Mouse (Mus musculus) ES-Bruce4 (cell line): Measurements from ENCODE around the gene A730061H03Rik. TPM values are rescaled to one million over a fixed set of nuclear protein-coding genes. Genes with fewer than 3 reads are reported as not detected.
A peak's percentile ranks its signal among the peaks of the same experiment; 100 is the strongest.

Experiments
- H3K27ac ChIP-seq: 2 replicates; pipeline ENCODE4 v1.5.1; 2012; ENCODE audit warnings: low read length, inconsistent platforms; ENCODE audit not compliant: insufficient read depth
- H3K27me3 ChIP-seq: 2 replicates; pipeline ENCODE4 v1.6.1; 2012; ENCODE audit warnings: mild to moderate bottlenecking, low read length, inconsistent platforms; ENCODE audit not compliant: control insufficient read depth, poor library complexity, insufficient read depth, severe bottlenecking
- H3K36me3 ChIP-seq: 2 replicates; pipeline ENCODE4 v1.6.1; 2012; ENCODE audit warnings: inconsistent platforms, mild to moderate bottlenecking, low read length, moderate library complexity; ENCODE audit not compliant: control insufficient read depth, poor library complexity, insufficient read depth, severe bottlenecking
- H3K4me1 ChIP-seq: one replicate; pipeline ENCODE4 v1.8.1; 2011; ENCODE audit warnings: low read length; ENCODE audit not compliant: control insufficient read depth, insufficient read depth
- H3K4me3 ChIP-seq: 2 replicates; pipeline ENCODE4 v1.5.1; 2011; ENCODE audit warnings: low read depth, mild to moderate bottlenecking, low read length
- H3K9ac ChIP-seq: 2 replicates; pipeline ENCODE4 v1.6.1; 2012; ENCODE audit warnings: low read depth, mild to moderate bottlenecking, inconsistent platforms; ENCODE audit not compliant: poor library complexity, severe bottlenecking
- H3K9me3 ChIP-seq: replicated peaks from 2 replicates; pipeline ENCODE4 v1.6.1; 2012; ENCODE audit warnings: mild to moderate bottlenecking, low read length, inconsistent platforms; ENCODE audit not compliant: control insufficient read depth, poor library complexity, insufficient read depth, severe bottlenecking
- CTCF ChIP-seq: IDR thresholded peaks from one replicate; pipeline ENCODE4 v1.8.1; 2011; ENCODE audit warnings: low read depth, low read length
- EP300 ChIP-seq: IDR thresholded peaks from 2 replicates; pipeline ENCODE4 v1.6.1; 2011; ENCODE audit warnings: low read depth, low read length; ENCODE audit not compliant: insufficient read depth
- POLR2A ChIP-seq: IDR thresholded peaks from one replicate; pipeline ENCODE4 v1.8.1; 2011; ENCODE audit warnings: low read length; ENCODE audit not compliant: insufficient read depth
- polyA plus RNA-seq: library from polyadenylated mRNA; stranded (reverse); fragments of >200 nt; gene quantifications from 2 replicates; pipeline ENCODE4 v1.2.4, GENCODE M21; 2011; ENCODE audit warnings: low read depth; ENCODE audit not compliant: missing spikeins, insufficient read depth, insufficient read length

Gene A730061H03Rik
- polyA plus RNA-seq, 1 experiment = not detected

GRCm38 (mm10) chr14:55570588-55570987 lies 10.4 kb upstream of the A730061H03Rik start:
- Histone ChIP-seq H3K27ac (no peak overlapping the region), H3K4me3 (no peak overlapping the region), H3K27me3 (no peaks in the 10 kb centered on the region), H3K4me1 (peaks cover 2% of the 10 kb centered on the region), H3K9ac (no peak overlapping the region), H3K9me3 (no peaks in the 10 kb centered on the region), H3K36me3 (0 out of 2 replicates have a peak, but pooled peaks cover 4% of the 10 kb centered on the region)
- no peak for TF ChIP-seq EP300
- no peak for TF ChIP-seq POLR2A
- no peak for TF ChIP-seq CTCF

- Histone ChIP-seq H3K4me1 (no peaks in the 10 kb centered on the region), H3K27ac (no peak overlapping the region), H3K4me3 (no peak overlapping the region), H3K9ac (no peak overlapping the region), H3K9me3 (no peaks in the 10 kb centered on the region), H3K36me3 (peaks cover 6% of the 10 kb centered on the region; the same call in 1 of the 2 replicates), H3K27me3 (no peaks in the 10 kb centered on the region)
- TF ChIP-seq CTCF (no peak), EP300 (no peak), POLR2A (no peak)
These were observed 7.3 kb upstream of the A730061H03Rik start for GRCm38 (mm10) chr14:55567496-55567895.

- TF ChIP-seq CTCF (no peak), POLR2A (no peak), EP300 (no peak)
- H3K4me3 ChIP-seq = no peak overlapping the region
- H3K27ac ChIP-seq = no peak overlapping the region
- H3K9ac ChIP-seq = no peak overlapping the region
- H3K9me3 ChIP-seq = no peaks in the 10 kb centered on the region
- H3K4me1 ChIP-seq = no peaks in the 10 kb centered on the region
- H3K27me3 ChIP-seq = no peaks in the 10 kb centered on the region
- H3K36me3 ChIP-seq = peaks cover 6% of the 10 kb centered on the region; the same call in 1 of the 2 replicates
These were observed 5.5 kb upstream of the A730061H03Rik start for GRCm38 (mm10) chr14:55565748-55566147.

GRCm38 (mm10) chr14:55563249-55563648 lies 3.0 kb upstream of the A730061H03Rik start:
- no peak overlapping the region for H3K4me3 ChIP-seq
- no peaks in the 10 kb centered on the region for H3K4me1 ChIP-seq
- no peaks in the 10 kb centered on the region for H3K9me3 ChIP-seq
- H3K27me3 ChIP-seq = no peaks in the 10 kb centered on the region
- peaks cover 3% of the 10 kb centered on the region; the same call in 1 of the 2 replicates for H3K36me3 ChIP-seq
- TF ChIP-seq CTCF = no peak
- no peak for TF ChIP-seq POLR2A
- no peak for TF ChIP-seq EP300
- no peak overlapping the region for H3K9ac ChIP-seq
- H3K27ac ChIP-seq = no peak overlapping the region

GRCm38 (mm10) chr14:55561860-55562259 lies 1.7 kb upstream of the A730061H03Rik start:
- Histone ChIP-seq H3K9ac (no peak overlapping the region), H3K36me3 (peaks cover 3% of the 10 kb centered on the region; the same call in 1 of the 2 replicates), H3K27ac (no peak overlapping the region), H3K9me3 (no peaks in the 10 kb centered on the region), H3K4me3 (no peak overlapping the region), H3K27me3 (no peaks in the 10 kb centered on the region), H3K4me1 (no peaks in the 10 kb centered on the region)
- TF ChIP-seq EP300 (no peak), POLR2A (no peak), CTCF (no peak)

GRCm38 (mm10) chr14:55559799-55560201 lies 406 bp downstream of the A730061H03Rik start, which contains the start of gene Dcaf11:
Gene Dcaf11 (plus strand): TSS chr14:55560006.
- Histone ChIP-seq H3K4me3 (peak within 1 kb of the TSS; percentile 79), H3K9ac (peak within 1 kb of the TSS; percentile 38), H3K27me3 (no peaks in the 10 kb centered on the region), H3K9me3 (no peaks in the 10 kb centered on the region), H3K27ac (peak within 1 kb of the TSS; percentile 86), H3K36me3 (no peaks in the 10 kb centered on the region), H3K4me1 (no peaks in the 10 kb centered on the region)
- TF ChIP-seq CTCF (no peak), POLR2A (no peak), EP300 (0 out of 2 replicates have a peak, but pooled peaks have one; percentile 67)
